Mouse (Mus musculus) brain, embryonic 14.5 days (tissue): ENCODE data around the gene 1110008P14Rik. TPM values are rescaled to one million over a fixed set of nuclear protein-coding genes. Genes with fewer than 3 reads are reported as not detected.

Experiments
- DNase-seq: peaks from one replicate; pipeline ENCODE4 v3.0.0-alpha.2; 2011; ENCODE audit warnings: low read depth
- CTCF ChIP-seq: fragments of 200-500 bp; IDR thresholded peaks from 2 replicates; pipeline ENCODE4 v1.5.1; 2012; ENCODE audit warnings: inconsistent platforms, mild to moderate bottlenecking, moderate library complexity, borderline replicate concordance; ENCODE audit not compliant: insufficient read depth, insufficient read length; ENCODE audit errors: extremely low read depth
- POLR2A ChIP-seq: fragments of 200-500 bp; IDR thresholded peaks from 2 replicates; pipeline ENCODE4 v1.6.1; 2012; ENCODE audit warnings: mild to moderate bottlenecking, inconsistent platforms, borderline replicate concordance; ENCODE audit not compliant: poor library complexity, insufficient read depth, insufficient read length, severe bottlenecking; ENCODE audit errors: extremely low read depth
- polyA plus RNA-seq: library from polyadenylated mRNA; depleted of rRNA; stranded (reverse); fragments of >200 nt; gene quantifications from 2 replicates; pipeline ENCODE4 v1.2.3, GENCODE M21; 2012

The 1110008P14Rik gene
- polyA plus RNA-seq, 1 experiment = 101 TPM

- DNase-seq = no peak
- no peak for TF ChIP-seq CTCF
- TF ChIP-seq POLR2A = no peak
Measured at GRCm38 (mm10) chr2:32348311-32348710, 33.4 kb downstream of the 1110008P14Rik start.

GRCm38 (mm10) chr2:32347019-32347418 lies 34.7 kb downstream of the 1110008P14Rik start:
- TF ChIP-seq CTCF (no peak), POLR2A (no peak)

GRCm38 (mm10) chr2:32344598-32345321 lies 37.0 kb downstream of the 1110008P14Rik start:
- DNase-seq = no peak
- TF ChIP-seq CTCF (no peak), POLR2A (no peak)

More at GRCm38 (mm10) chr2:32347019-32347418, 34.7 kb downstream of the 1110008P14Rik start:
- DNase-seq = no peak

GRCm38 (mm10) chr2:32344056-32344455 lies 37.7 kb downstream of the 1110008P14Rik start:
- TF ChIP-seq CTCF (no peak), POLR2A (no peak)
- DNase-seq = peak; percentile 59

- DNase-seq = no peak
- TF ChIP-seq POLR2A (no peak), CTCF (no peak)
Measured at GRCm38 (mm10) chr2:32343351-32343671, 38.4 kb downstream of the 1110008P14Rik start.

- DNase-seq = peak; percentile 30
- no peak for TF ChIP-seq POLR2A
- TF ChIP-seq CTCF = no peak
Measured at GRCm38 (mm10) chr2:32342539-32343350, 39.0 kb downstream of the 1110008P14Rik start.

- TF ChIP-seq CTCF (no peak), POLR2A (no peak)
Measured at GRCm38 (mm10) chr2:32342039-32342438, 39.7 kb downstream of the 1110008P14Rik start.

GRCm38 (mm10) chr2:32341634-32341939 lies 40.2 kb downstream of the 1110008P14Rik start:
- DNase-seq = no peak

More at GRCm38 (mm10) chr2:32342039-32342438, 39.7 kb downstream of the 1110008P14Rik start:
- no peak for DNase-seq

GRCm38 (mm10) chr2:32340836-32341633 lies 40.7 kb downstream of the 1110008P14Rik start:
- DNase-seq = no peak
- TF ChIP-seq CTCF = no peak
- TF ChIP-seq POLR2A = no peak

More at GRCm38 (mm10) chr2:32341634-32341939, 40.2 kb downstream of the 1110008P14Rik start:
- no peak for TF ChIP-seq POLR2A
- TF ChIP-seq CTCF = no peak

- TF ChIP-seq POLR2A (no peak), CTCF (no peak)
- no peak for DNase-seq
Measured at GRCm38 (mm10) chr2:32339912-32340642, 41.7 kb downstream of the 1110008P14Rik start.

GRCm38 (mm10) chr2:32335888-32336287 lies 45.9 kb downstream of the 1110008P14Rik start:
- no peak for DNase-seq
- TF ChIP-seq CTCF (no peak), POLR2A (no peak)

- TF ChIP-seq CTCF (no peak), POLR2A (no peak)
- DNase-seq = no peak
Measured at GRCm38 (mm10) chr2:32332159-32332558, 49.6 kb downstream of the 1110008P14Rik start.
